Mouse (Mus musculus) hindbrain, embryonic 14.5 days (tissue): ENCODE measurements at regions not wholly inside any gene's neighbourhood (a gene's known extent, or its start where the extent isn't known, plus 50 kb on each side); places are given as distances from the start of the nearest gene placed in this dataset.

Experiments
- ATAC-seq: fragments of 200-750 bp; cut with Nextera tagmentation; 2 replicates; pipeline ENCODE4 v1.8.0; 2017; ENCODE audit warnings: moderate number of reproducible peaks, mild to moderate bottlenecking, moderate TSS enrichment, moderate library complexity; ENCODE audit not compliant: low FRiP score
- DNase-seq: peaks from one replicate; pipeline ENCODE4 v3.0.0-alpha.2; 2015; ENCODE audit warnings: low spot score
- H3K27ac ChIP-seq: fragments of 300-500 bp; sonication (generic); 2 replicates; pipeline ENCODE4 v1.5.1; 2014; ENCODE audit warnings: mild to moderate bottlenecking, moderate library complexity
- H3K27me3 ChIP-seq: fragments of 300-500 bp; sonication (generic); 2 replicates; pipeline ENCODE4 v1.6.1; 2014; ENCODE audit warnings: mild to moderate bottlenecking, low read length, mixed read lengths; ENCODE audit not compliant: control insufficient read depth, insufficient read depth
- H3K36me3 ChIP-seq: fragments of 300-500 bp; sonication (generic); replicated peaks from 2 replicates; pipeline ENCODE4 v1.6.1; 2014; ENCODE audit not compliant: control insufficient read depth, insufficient read depth
- H3K4me1 ChIP-seq: fragments of 300-500 bp; sonication (generic); replicated peaks from 2 replicates; pipeline ENCODE4 v1.6.1; 2014; ENCODE audit warnings: antibody characterized with exemption, low read length, mixed read lengths; ENCODE audit not compliant: control insufficient read depth, insufficient read depth
- H3K4me2 ChIP-seq: fragments of 300-500 bp; sonication (generic); replicated peaks from 2 replicates; pipeline ENCODE4 v1.6.1; 2014; ENCODE audit warnings: mild to moderate bottlenecking, moderate library complexity
- H3K4me3 ChIP-seq: fragments of 300-500 bp; sonication (generic); replicated peaks from 2 replicates; pipeline ENCODE4 v1.5.1; 2014; ENCODE audit warnings: mild to moderate bottlenecking, low read length
- H3K9ac ChIP-seq: fragments of 300-500 bp; sonication (generic); 2 replicates; pipeline ENCODE4 v1.6.1; 2014
- H3K9me3 ChIP-seq: fragments of 300-500 bp; sonication (generic); 2 replicates; pipeline ENCODE4 v1.6.1; 2016; ENCODE audit warnings: low read length; ENCODE audit not compliant: control insufficient read depth
- WGBS: fragments of 180-500 bp; shearing (Covaris S2); extraction: QIAGEN DNeasy Blood & Tissue Kit; methylation state at CpG from one replicate; pipeline ENCODE4 v1.1.7; 2014; 5-methylcytosine and 5-hydroxymethylcytosine counted together

GRCm38 (mm10) chr15:70489548-70489947 is 3344.8 kb upstream of the Gm6569 start:
- Histone ChIP-seq H3K4me1 (no peaks in the 10 kb centered on the region), H3K36me3 (no peaks in the 10 kb centered on the region), H3K27ac (no peak overlapping the region), H3K4me2 (no peak overlapping the region), H3K9me3 (no peaks in the 10 kb centered on the region), H3K27me3 (no peaks in the 10 kb centered on the region), H3K9ac (no peak overlapping the region), H3K4me3 (no peak overlapping the region)
- DNase-seq (no peak), ATAC-seq (no peak)
- WGBS = 60% methylated on average over 1 of the region's 1 CpGs

GRCm38 (mm10) chr15:70507046-70507818 is 3327.1 kb upstream of the Gm6569 start:
- Histone ChIP-seq H3K27ac (no peak overlapping the region), H3K27me3 (no peaks in the 10 kb centered on the region), H3K9me3 (no peaks in the 10 kb centered on the region), H3K36me3 (no peaks in the 10 kb centered on the region), H3K4me2 (no peak overlapping the region), H3K9ac (no peak overlapping the region), H3K4me3 (no peak overlapping the region), H3K4me1 (no peaks in the 10 kb centered on the region)
- DNase-seq (no peak), ATAC-seq (no peak)
- WGBS = 63% methylated on average over 2 of the region's 2 CpGs

GRCm38 (mm10) chr15:70520551-70520950 is 3313.8 kb upstream of the Gm6569 start:
- WGBS = 49% methylated on average over 4 of the region's 4 CpGs

GRCm38 (mm10) chr15:70554773-70555582 is 3279.4 kb upstream of the Gm6569 start:
- ATAC-seq = peak; percentile 74; the same call in 1 of the 2 replicates
- H3K27ac ChIP-seq = peak overlapping the region; percentile 52; the same call in 1 of the 2 replicates
- no peaks in the 10 kb centered on the region for H3K36me3 ChIP-seq

More at GRCm38 (mm10) chr15:70520551-70520950, 3313.8 kb upstream of the Gm6569 start:
- H3K9me3 ChIP-seq = no peaks in the 10 kb centered on the region
- H3K4me2 ChIP-seq = no peak overlapping the region
- no peak overlapping the region for H3K4me3 ChIP-seq
- H3K4me1 ChIP-seq = no peaks in the 10 kb centered on the region
- peak; percentile 46 for DNase-seq
- H3K9ac ChIP-seq = no peak overlapping the region
- no peaks in the 10 kb centered on the region for H3K36me3 ChIP-seq
- H3K27ac ChIP-seq = no peak overlapping the region
- no peaks in the 10 kb centered on the region for H3K27me3 ChIP-seq
- no peak for ATAC-seq

GRCm38 (mm10) chr15:70555583-70555894 is 3278.8 kb upstream of the Gm6569 start:
- Histone ChIP-seq H3K27me3 (no peaks in the 10 kb centered on the region), H3K27ac (peak overlapping the region; percentile 52; the same call in 1 of the 2 replicates), H3K9me3 (no peaks in the 10 kb centered on the region), H3K9ac (no peak overlapping the region), H3K4me2 (peak overlapping the region; percentile 8; the same call in 1 of the 2 replicates), H3K36me3 (no peaks in the 10 kb centered on the region), H3K4me3 (no peak overlapping the region), H3K4me1 (peaks cover 12% of the 10 kb centered on the region)
- DNase-seq (no peak), ATAC-seq (no peak)
- 64% methylated on average over 1 of the region's 1 CpGs for WGBS

More at GRCm38 (mm10) chr15:70554773-70555582, 3279.4 kb upstream of the Gm6569 start:
- Histone ChIP-seq H3K9ac (peak overlapping the region; percentile 18; the same call in 1 of the 2 replicates), H3K4me3 (no peak overlapping the region), H3K27me3 (no peaks in the 10 kb centered on the region), H3K9me3 (no peaks in the 10 kb centered on the region), H3K4me2 (peak overlapping the region; percentile 8; the same call in 1 of the 2 replicates), H3K4me1 (peaks cover 12% of the 10 kb centered on the region)
- DNase-seq = peak; percentile 55
- 29% methylated on average over 18 of the region's 18 CpGs for WGBS

GRCm38 (mm10) chr15:70594295-70594694 is 3240.1 kb upstream of the Gm6569 start:
- Histone ChIP-seq H3K27me3 (no peaks in the 10 kb centered on the region), H3K36me3 (no peaks in the 10 kb centered on the region), H3K9me3 (no peaks in the 10 kb centered on the region), H3K4me2 (no peak overlapping the region), H3K4me1 (no peaks in the 10 kb centered on the region), H3K4me3 (no peak overlapping the region), H3K9ac (no peak overlapping the region), H3K27ac (no peak overlapping the region)
- DNase-seq = no peak
- 10% methylated on average over 1 of the region's 1 CpGs for WGBS
- ATAC-seq = peak; percentile 82; the same call in 1 of the 2 replicates

GRCm38 (mm10) chr15:70600762-70601489 is 3233.4 kb upstream of the Gm6569 start:
- DNase-seq (no peak), ATAC-seq (no peak)
- Histone ChIP-seq H3K27me3 (no peaks in the 10 kb centered on the region), H3K36me3 (no peaks in the 10 kb centered on the region), H3K4me2 (no peak overlapping the region), H3K4me1 (no peaks in the 10 kb centered on the region), H3K4me3 (no peak overlapping the region), H3K27ac (no peak overlapping the region), H3K9me3 (no peaks in the 10 kb centered on the region), H3K9ac (no peak overlapping the region)
- 69% methylated on average over 2 of the region's 2 CpGs for WGBS

GRCm38 (mm10) chr15:70605251-70605650 is 3229.1 kb upstream of the Gm6569 start:
- WGBS = 82% methylated on average over 4 of the region's 4 CpGs
- DNase-seq = no peak
- H3K4me3 ChIP-seq = no peak overlapping the region

GRCm38 (mm10) chr15:70606896-70607295 is 3227.5 kb upstream of the Gm6569 start:
- ATAC-seq = no peak
- no peak for DNase-seq
- Histone ChIP-seq H3K9me3 (no peaks in the 10 kb centered on the region), H3K4me3 (no peak overlapping the region), H3K27me3 (no peaks in the 10 kb centered on the region), H3K27ac (no peak overlapping the region), H3K9ac (no peak overlapping the region), H3K4me1 (no peaks in the 10 kb centered on the region), H3K36me3 (no peaks in the 10 kb centered on the region), H3K4me2 (no peak overlapping the region)
- 87% methylated on average over 1 of the region's 1 CpGs for WGBS

More at GRCm38 (mm10) chr15:70605251-70605650, 3229.1 kb upstream of the Gm6569 start:
- H3K9ac ChIP-seq = no peak overlapping the region
- no peak overlapping the region for H3K4me2 ChIP-seq
- no peaks in the 10 kb centered on the region for H3K9me3 ChIP-seq
- no peaks in the 10 kb centered on the region for H3K27me3 ChIP-seq
- H3K4me1 ChIP-seq = no peaks in the 10 kb centered on the region
- H3K36me3 ChIP-seq = no peaks in the 10 kb centered on the region
- no peak for ATAC-seq
- no peak overlapping the region for H3K27ac ChIP-seq
